Mouse (Mus musculus) T-helper 17 cell (primary cell): ENCODE results near the gene Rhcg.

Source experiments
- in situ Hi-C, 2 experiments: fragments of 300-600 bp; cut with MboI, MseI; formaldehyde crosslinking; loops; 1 replicate in 1 of 2; 2 replicates in 1 of 2; pipeline ENCODE4 v1.15.1; 2025; ENCODE audit warnings: high pct_unique_total_duplicates in 2 of 2

The Rhcg gene

DNA sequence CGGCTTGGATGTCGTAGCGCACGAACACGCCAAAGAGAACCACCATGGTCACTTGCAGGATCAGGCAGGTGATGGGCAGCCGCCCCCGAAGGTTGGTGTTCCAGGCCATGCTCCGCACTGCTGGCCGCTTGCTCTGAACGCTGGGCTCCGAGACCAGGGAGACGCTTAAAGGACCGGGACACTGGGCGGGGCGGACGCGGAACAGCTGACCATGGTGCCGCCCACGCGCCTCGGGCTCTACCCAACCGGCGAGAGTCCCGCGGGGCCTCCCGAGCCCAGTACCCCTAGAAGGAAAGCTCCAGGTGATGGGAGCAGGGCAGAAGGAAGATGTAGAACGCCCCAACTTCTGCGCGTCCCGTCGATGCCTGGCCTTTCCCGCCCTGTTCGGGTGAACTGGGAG, at the start of gene Rhcg:
Rhcg (minus strand) TSS at position 240 of the 400 bp plus-strand sequence.
- in situ Hi-C loops, result no loop called here

GRCm38 (mm10) chr7:79666690-79667089, 49.2 kb upstream of the Rhcg start:
- in situ Hi-C loops, result no loop called here

DNA sequence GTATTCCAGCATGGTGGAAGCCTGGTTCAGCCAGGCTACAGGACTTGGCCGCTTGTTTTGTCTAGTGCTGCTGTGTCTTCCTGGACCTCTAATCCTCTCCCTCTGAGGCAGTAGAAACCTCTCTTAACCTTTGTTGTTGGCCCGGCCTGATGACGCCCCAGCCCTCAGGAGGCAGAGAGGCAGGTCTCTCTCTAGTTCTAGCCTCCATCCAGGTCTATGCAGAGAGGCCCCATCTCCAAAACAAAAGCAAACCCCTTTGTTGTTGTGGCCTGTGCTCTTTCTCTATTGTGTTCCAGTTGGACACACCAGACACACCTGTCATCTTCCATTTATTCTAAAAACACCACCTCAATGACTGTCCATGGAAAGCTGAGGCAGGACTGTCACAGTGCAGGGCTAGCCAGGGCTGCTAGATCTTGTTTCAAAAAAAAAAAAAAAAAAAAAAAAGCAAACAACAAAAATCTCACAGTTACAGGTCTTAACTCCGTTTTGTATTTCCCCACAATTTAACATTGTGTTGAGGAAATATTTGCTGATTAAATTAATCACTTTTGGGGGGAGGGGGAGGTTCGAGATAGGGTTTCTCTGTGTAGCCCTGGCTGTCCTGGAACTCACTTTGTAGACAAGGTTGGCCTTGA, 43.9 kb upstream of the Rhcg start:
- in situ Hi-C loops, result no loop called here

- in situ Hi-C loops, result no loop called here
Observed at GRCm38 (mm10) chr7:79660291-79661150, 43.1 kb upstream of the Rhcg start.

- in situ Hi-C loops, result no loop called here
Observed at GRCm38 (mm10) chr7:79659578-79660290, 42.3 kb upstream of the Rhcg start, which contains the start of gene Ticrr. Gene Ticrr, plus strand, starts transcription at chr7:79660196.

DNA sequence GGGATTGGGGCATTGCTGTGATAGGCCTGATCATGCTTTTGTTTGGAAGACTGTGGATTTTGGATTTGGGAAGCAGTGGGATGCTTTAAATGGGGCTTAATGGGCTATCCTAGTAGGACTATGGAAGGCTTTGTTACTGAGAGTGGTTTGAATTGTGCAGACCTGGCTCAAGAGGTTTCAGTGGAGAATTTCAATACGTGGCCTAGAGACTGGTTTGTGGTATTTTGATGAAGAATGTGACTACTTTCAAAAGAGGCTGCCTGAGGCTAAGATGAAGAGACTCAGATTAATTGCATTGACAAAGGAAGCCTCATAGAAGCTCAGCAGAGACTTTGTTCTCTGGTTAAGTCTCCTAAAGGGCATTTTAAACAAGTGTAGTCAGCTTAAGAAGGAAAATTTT, 37.1 kb upstream of the Rhcg start:
- in situ Hi-C loops, result no loop called here

GRCm38 (mm10) chr7:79654185-79654584, 36.7 kb upstream of the Rhcg start:
- in situ Hi-C loops, result no loop called here

DNA sequence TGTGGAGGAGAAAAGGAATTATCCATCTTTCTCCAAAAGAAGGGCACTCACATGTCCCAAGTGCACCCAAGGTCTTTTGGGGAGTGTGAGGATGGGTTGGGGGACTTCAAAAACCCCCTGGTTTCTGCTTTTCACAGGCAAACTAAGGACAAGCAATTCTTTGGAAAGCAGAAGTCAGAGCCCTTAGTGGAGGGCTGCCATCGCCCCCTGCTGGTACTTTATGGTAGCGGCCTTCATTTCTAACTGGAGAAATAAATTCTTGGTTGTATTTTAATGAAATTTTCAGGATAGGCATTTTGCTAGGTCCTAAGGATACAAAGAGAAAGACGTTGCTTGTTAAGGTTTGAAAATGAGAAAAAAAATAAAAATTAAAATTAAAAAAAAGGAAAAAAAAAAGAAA, 31.5 kb upstream of the Rhcg start:
- in situ Hi-C loops, result no loop called here

DNA sequence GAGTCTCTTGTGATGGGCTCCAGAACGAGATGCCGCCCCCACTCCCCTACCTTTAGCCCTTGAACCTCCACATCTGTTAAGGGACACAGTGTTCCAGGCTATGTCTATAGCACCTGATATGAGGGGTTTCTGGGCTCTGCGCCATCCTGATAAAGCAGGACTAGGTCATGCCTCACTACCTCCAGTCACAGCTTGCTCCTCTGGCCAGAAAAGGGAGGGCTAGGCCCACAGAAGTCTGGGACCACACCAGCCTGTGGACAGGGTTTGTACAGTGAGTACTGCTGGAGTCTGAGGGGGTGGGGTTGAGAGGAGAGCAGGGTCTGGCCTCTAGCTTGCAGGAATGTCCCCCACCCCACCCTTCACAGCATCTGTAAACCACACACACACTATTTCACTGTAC, 29.8 kb upstream of the Rhcg start:
- in situ Hi-C loops, result no loop called here

GRCm38 (mm10) chr7:79631773-79632348, 14.4 kb upstream of the Rhcg start:
- in situ Hi-C loops, result no loop called here

DNA sequence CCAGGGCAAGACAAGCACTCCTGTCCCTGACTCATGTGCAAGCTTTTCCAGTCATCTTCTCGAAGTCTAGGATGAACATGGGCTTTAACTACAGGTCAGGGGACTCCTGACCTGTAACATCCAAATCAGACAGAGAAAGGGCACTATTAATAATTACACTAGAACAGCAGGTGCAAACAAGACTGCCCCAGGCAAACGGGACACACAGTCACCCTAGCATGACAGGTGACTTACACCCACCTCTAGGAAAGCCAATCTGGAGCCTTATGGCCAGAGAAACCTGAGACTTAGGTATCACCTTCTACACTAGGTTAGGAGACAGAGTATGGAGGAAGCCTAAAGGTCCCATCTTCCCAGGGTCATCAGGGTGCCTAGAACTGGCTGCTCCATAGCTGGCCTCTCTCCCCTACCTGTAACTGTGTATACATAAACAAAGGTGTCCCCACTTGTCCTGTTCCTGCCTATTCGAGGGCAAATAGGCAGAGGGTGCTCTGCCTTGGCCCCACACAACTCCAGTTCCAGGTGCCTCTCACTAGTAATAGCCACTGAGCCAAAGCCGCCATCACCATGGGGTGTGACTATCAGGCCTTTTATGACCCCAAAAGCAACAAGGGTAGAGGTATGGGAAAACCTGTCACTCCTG, 10.9 kb upstream of the Rhcg start:
- in situ Hi-C loops, result no loop called here

GRCm38 (mm10) chr7:79626170-79626569, 8.7 kb upstream of the Rhcg start:
- in situ Hi-C loops, result no loop called here

- in situ Hi-C loops, result no loop called here
Observed at GRCm38 (mm10) chr7:79623086-79623485, 5.6 kb upstream of the Rhcg start.

DNA sequence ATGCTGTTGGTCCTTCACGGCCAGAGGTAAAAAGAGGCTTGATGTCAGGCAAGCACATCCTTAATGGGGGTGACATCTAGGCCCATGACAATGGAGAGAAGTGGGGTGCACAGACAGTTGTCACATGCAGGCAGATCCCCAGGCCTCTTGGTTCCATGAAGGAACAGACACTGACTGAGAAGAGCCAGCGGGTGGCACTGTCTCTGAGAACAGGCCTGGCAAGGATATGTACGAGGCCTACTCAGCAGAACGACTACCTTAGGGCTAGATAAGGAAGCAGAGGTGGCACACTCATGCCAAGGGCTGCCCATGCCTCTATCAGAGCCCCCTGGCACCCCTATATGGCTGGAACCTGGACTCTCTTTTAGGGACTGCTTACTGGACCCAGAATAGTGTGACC, 2.0 kb upstream of the Rhcg start:
- in situ Hi-C loops, result no loop called here

- in situ Hi-C loops, result no loop called here
Observed at GRCm38 (mm10) chr7:79615941-79616340, 1.5 kb downstream of the Rhcg start.

GRCm38 (mm10) chr7:79615008-79615407, 2.4 kb downstream of the Rhcg start:
- in situ Hi-C loops, result no loop called here

- in situ Hi-C loops, result no loop called here
Observed at GRCm38 (mm10) chr7:79613314-79613713, 4.1 kb downstream of the Rhcg start.

DNA sequence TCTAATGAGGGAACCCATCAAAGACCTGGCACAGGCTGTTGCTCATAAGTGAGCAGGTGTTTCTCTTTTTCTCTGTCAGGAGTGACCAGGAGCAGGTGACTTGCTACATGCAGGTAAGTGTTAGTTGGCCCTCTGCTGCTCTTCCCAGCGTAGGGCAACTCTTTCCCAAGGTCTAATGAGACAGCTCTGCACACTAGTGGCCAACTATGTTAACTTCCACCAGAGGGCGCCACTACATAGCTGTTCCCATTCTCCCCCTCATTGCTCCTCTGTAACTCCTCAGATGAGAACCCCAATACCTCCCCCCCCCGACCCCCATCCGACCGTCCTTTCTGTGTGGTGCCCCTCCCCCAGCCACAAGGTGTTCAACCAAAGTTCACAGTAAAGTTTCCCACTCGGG, 4.7 kb downstream of the Rhcg start:
- in situ Hi-C loops, result no loop called here

GRCm38 (mm10) chr7:79611901-79612300, 5.6 kb downstream of the Rhcg start:
- in situ Hi-C loops, result no loop called here

GRCm38 (mm10) chr7:79607263-79607921, 10.1 kb downstream of the Rhcg start:
- in situ Hi-C loops, result no loop called here

- in situ Hi-C loops, result no loop called here
Observed at GRCm38 (mm10) chr7:79606766-79607165, 10.7 kb downstream of the Rhcg start.
